Mouse (Mus musculus): ENCODE data around the gene Slc38a4. TPM values are rescaled to one million over a fixed set of nuclear protein-coding genes. Genes with fewer than 3 reads are reported as not detected.

The Slc38a4 gene
- polyA plus RNA-seq, 1 experiment from 2014 or later = 17.3 TPM

DNA sequence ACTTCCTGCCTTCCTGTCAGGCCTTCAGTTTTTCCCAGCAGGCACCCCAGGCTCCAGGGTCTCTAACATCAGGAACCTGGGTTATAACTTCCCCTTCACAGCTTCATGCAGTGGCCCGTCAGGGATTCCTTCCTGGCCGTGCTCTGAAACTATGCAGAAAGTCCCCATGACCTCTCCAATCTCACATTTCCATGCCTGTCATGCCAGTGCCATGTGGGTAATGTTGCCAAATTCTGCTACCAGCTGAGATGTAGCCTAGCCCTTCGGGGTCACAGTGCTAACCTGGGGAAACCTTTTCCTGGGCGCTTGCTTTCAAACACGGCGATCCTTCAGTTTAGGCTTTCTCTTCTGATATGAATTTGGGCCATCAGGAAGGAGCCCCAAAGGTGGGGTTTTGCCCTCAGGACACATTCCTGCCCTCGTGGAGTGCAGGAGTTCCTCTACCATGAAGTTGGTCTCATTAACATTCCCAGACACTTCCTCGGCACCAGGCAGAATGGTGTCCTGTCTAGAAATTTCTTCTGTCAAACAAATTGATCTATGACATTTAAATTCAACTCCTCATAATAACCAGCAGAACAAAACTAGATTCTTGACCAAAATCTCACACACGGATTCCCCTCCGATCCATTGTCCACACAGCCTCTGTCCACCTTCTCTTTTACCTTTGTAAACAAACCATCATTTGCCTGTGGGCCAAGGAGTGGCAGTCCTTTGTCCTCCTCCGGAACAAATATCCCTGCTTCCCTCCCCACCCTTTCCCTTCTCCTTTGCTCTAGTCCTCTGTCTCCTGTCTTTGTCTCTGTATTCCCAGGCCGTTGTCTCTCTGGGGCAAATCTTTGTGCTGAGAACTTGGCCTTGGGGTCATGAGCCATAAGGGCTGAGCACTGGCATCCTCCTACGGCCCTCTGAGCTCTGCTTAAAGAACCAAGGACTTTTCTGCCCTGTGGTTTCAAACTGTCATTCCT lies 17.4 kb upstream of the Slc38a4 start:
- no peak overlapping the region for H3K4me2 ChIP-seq (replicated peaks)
- H3K9ac ChIP-seq (replicated peaks) = no peak overlapping the region
- H3K27ac ChIP-seq (replicated peaks) = no peak overlapping the region
- H3K4me1 ChIP-seq = no peaks in the 10 kb centered on the region
- H3K36me3 ChIP-seq = no peaks in the 10 kb centered on the region
- H3K27me3 ChIP-seq = no peaks in the 10 kb centered on the region
- H3K9me3 ChIP-seq = no peaks in the 10 kb centered on the region
- no peak overlapping the region for H3K4me3 ChIP-seq
- ATAC-seq (ENCODE audit: low FRiP score, low read depth) = no peak
- WGBS = 70% methylated on average over 13 of the region's 13 CpGs

GRCm38 (mm10) chr15:97067340-97068136 lies 11.8 kb upstream of the Slc38a4 start:
- no peak overlapping the region for H3K4me3 ChIP-seq
- no peaks in the 10 kb centered on the region for H3K4me1 ChIP-seq
- H3K27ac ChIP-seq (replicated peaks) = no peak overlapping the region
- no peaks in the 10 kb centered on the region for H3K36me3 ChIP-seq
- H3K4me2 ChIP-seq (replicated peaks) = no peak overlapping the region
- 72% methylated on average over 8 of the region's 8 CpGs for WGBS
- H3K9me3 ChIP-seq = no peaks in the 10 kb centered on the region
- no peak overlapping the region for H3K9ac ChIP-seq (replicated peaks)
- no peaks in the 10 kb centered on the region for H3K27me3 ChIP-seq
- ATAC-seq (ENCODE audit: low FRiP score, low read depth) = no peak

- ATAC-seq (ENCODE audit: low FRiP score, low read depth) = no peak
- no peak overlapping the region for H3K9ac ChIP-seq (replicated peaks)
- no peak overlapping the region for H3K4me2 ChIP-seq (replicated peaks)
- H3K4me1 ChIP-seq = no peaks in the 10 kb centered on the region
- H3K4me3 ChIP-seq = no peak overlapping the region
- no peaks in the 10 kb centered on the region for H3K27me3 ChIP-seq
- no peak overlapping the region for H3K27ac ChIP-seq (replicated peaks)
- no peaks in the 10 kb centered on the region for H3K36me3 ChIP-seq
- 85% methylated on average over 5 of the region's 5 CpGs for WGBS
- no peaks in the 10 kb centered on the region for H3K9me3 ChIP-seq
Observed at GRCm38 (mm10) chr15:97066937-97067336, 11.2 kb upstream of the Slc38a4 start.

GRCm38 (mm10) chr15:97063211-97063610 lies 7.5 kb upstream of the Slc38a4 start:
- 92% methylated on average over 5 of the region's 5 CpGs for WGBS
- Histone ChIP-seq H3K4me1 (no peaks in the 10 kb centered on the region), H3K9ac (replicated peaks) (no peak overlapping the region), H3K4me2 (replicated peaks) (no peak overlapping the region), H3K9me3 (no peaks in the 10 kb centered on the region), H3K36me3 (no peaks in the 10 kb centered on the region), H3K27ac (replicated peaks) (no peak overlapping the region), H3K27me3 (no peaks in the 10 kb centered on the region), H3K4me3 (no peak overlapping the region)
- no peak for ATAC-seq (ENCODE audit: low FRiP score, low read depth)

- no peaks in the 10 kb centered on the region for H3K9me3 ChIP-seq
- no peaks in the 10 kb centered on the region for H3K36me3 ChIP-seq
- H3K4me3 ChIP-seq = no peak overlapping the region
- ATAC-seq (ENCODE audit: low FRiP score, low read depth) = no peak
- no peak overlapping the region for H3K27ac ChIP-seq (replicated peaks)
- no peaks in the 10 kb centered on the region for H3K4me1 ChIP-seq
- H3K27me3 ChIP-seq = peaks cover under 1% of the 10 kb centered on the region; the same call in 1 of the 2 replicates
- WGBS = 89% methylated on average over 8 of the region's 8 CpGs
- no peak overlapping the region for H3K4me2 ChIP-seq (replicated peaks)
- no peak overlapping the region for H3K9ac ChIP-seq (replicated peaks)
Observed at GRCm38 (mm10) chr15:97060973-97061372, 5.2 kb upstream of the Slc38a4 start.

- no peak for ATAC-seq (ENCODE audit: low FRiP score, low read depth)
- no peaks in the 10 kb centered on the region for H3K4me1 ChIP-seq
- H3K27me3 ChIP-seq = peaks cover 4% of the 10 kb centered on the region; the same call in 1 of the 2 replicates
- no peak overlapping the region for H3K27ac ChIP-seq (replicated peaks)
- 92% methylated on average over 6 of the region's 6 CpGs for whole genome bisulfite sequencing
- no peaks in the 10 kb centered on the region for H3K9me3 ChIP-seq
- no peak overlapping the region for H3K4me2 ChIP-seq (replicated peaks)
- no peaks in the 10 kb centered on the region for H3K36me3 ChIP-seq
- no peak overlapping the region for H3K4me3 ChIP-seq
- H3K9ac ChIP-seq (replicated peaks) = no peak overlapping the region
Observed at GRCm38 (mm10) chr15:97060571-97060970, 4.8 kb upstream of the Slc38a4 start.

DNA sequence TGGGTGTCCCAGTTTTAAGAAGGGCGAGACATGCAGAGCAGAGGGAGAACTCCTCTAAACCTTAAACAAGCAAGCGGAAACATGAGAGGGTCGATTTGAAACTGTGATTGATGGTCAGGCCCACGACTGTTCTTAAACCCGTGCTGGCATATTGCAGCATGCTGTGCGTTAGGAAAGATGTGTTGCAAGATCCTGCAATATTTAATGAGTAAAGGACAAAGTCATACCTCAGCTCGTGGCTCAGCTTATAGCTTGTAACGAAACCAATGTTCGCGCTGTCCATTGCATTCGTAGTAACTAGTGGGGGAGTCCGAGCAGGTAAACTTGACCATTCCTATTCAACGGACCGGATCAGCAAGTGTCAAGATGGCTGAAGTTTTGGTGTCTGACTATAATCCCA lies 4.3 kb upstream of the Slc38a4 start:
- Histone ChIP-seq H3K27me3 (peaks cover 9% of the 10 kb centered on the region; the same call in 1 of the 2 replicates), H3K4me3 (no peak overlapping the region), H3K9ac (replicated peaks) (no peak overlapping the region), H3K4me2 (replicated peaks) (no peak overlapping the region), H3K27ac (replicated peaks) (no peak overlapping the region), H3K9me3 (peaks cover under 1% of the 10 kb centered on the region; the same call in 1 of the 2 replicates), H3K36me3 (no peaks in the 10 kb centered on the region), H3K4me1 (no peaks in the 10 kb centered on the region)
- WGBS = 91% methylated on average over 14 of the region's 14 CpGs
- no peak for ATAC-seq (ENCODE audit: low FRiP score, low read depth)

DNA sequence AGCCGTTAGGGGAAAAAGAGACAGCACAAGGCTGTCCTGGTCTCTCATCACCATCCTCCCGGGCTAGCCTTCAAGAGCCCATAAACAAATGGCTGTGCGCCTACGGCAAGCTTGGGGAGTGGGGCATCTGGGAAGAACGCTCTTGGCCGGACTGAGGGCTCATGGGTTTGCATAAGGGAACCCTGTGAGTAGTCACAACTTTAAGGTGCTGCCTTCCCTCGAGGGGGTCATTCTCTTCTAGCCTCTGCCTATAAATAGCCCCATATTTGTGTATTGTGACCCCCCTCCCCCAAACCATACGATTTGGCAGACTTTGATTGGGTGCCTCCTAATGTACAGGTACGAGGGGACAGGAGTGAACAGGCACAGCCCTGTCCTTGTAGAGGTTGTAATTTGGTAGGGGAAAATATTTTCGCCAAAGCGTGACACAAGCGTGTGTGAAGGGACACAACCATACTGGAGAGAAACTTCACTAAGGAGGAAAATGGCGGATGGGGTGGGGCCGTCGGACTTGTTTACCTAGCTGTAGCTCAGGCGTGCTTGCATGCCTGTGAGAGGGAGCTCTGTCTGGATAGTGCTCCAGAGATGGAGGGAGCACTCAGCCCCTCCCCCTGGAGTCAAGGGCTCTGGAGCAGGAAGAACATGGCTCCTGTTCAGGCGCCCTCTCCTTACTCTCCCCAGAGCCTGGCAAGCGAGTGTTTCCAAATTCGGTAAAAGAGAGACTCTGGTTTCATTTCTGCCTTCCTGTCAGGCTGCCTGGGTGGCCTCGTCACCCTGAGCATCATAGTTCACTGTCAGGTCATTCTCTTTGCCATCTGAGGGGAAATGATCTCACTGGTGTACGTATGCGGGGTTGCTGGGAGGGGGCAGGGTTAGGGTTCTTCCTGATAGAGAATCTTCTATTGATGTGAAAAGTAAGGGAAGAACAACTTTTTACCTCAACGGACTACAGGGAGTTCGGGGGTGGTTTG lies 3.6 kb upstream of the Slc38a4 start:
- H3K27me3 ChIP-seq = peaks cover 16% of the 10 kb centered on the region; the same call in 1 of the 2 replicates
- no peak overlapping the region for H3K4me3 ChIP-seq
- no peaks in the 10 kb centered on the region for H3K36me3 ChIP-seq
- peaks cover 8% of the 10 kb centered on the region; the same call in 1 of the 2 replicates for H3K9me3 ChIP-seq
- H3K4me1 ChIP-seq = no peaks in the 10 kb centered on the region
- H3K9ac ChIP-seq (replicated peaks) = no peak overlapping the region
- no peak overlapping the region for H3K4me2 ChIP-seq (replicated peaks)
- WGBS = 88% methylated on average over 24 of the region's 24 CpGs
- no peak for ATAC-seq (ENCODE audit: low FRiP score, low read depth)
- H3K27ac ChIP-seq (replicated peaks) = no peak overlapping the region

GRCm38 (mm10) chr15:97054767-97055489 lies 828 bp downstream of the Slc38a4 start:
- no peak for ATAC-seq (ENCODE audit: low FRiP score, low read depth)
- H3K4me1 ChIP-seq = no peaks in the 10 kb centered on the region
- WGBS = 50% methylated on average over 31 of the region's 31 CpGs
- no peak overlapping the region for H3K27ac ChIP-seq (replicated peaks)
- H3K9me3 ChIP-seq = peaks cover 10% of the 10 kb centered on the region; the same call in 1 of the 2 replicates
- no peaks in the 10 kb centered on the region for H3K36me3 ChIP-seq
- H3K4me2 ChIP-seq (replicated peaks) = peak overlapping the region; percentile 49
- H3K4me3 ChIP-seq = peak overlapping the region; percentile 34
- H3K27me3 ChIP-seq = peaks cover 17% of the 10 kb centered on the region; the same call in 1 of the 2 replicates
- no peak overlapping the region; the same call in 1 of the 2 replicates for H3K9ac ChIP-seq (replicated peaks)

DNA sequence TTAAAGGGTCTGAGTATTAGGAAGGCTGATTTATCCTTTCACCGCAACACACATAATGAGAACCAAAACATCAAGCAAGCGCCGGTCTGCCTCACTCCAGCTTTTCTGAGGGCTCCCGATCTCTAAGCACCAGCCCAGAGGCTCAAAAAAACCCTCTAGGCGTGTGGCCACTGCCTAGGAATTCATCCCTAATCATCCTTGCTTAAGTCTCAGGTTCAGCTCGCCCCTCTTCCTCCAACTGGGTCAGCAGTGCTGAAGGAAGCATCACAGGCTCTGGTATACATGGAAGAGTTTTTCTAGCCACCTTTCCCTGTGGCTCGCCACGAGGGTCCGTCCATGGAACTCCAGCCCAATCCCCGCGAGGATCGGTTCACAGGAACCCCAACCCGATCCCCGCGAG lies 1.6 kb downstream of the Slc38a4 start:
- H3K36me3 ChIP-seq = no peaks in the 10 kb centered on the region
- no peaks in the 10 kb centered on the region for H3K4me1 ChIP-seq
- peak overlapping the region; percentile 49 for H3K4me2 ChIP-seq (replicated peaks)
- no peak overlapping the region; the same call in 1 of the 2 replicates for H3K9ac ChIP-seq (replicated peaks)
- no peak overlapping the region for H3K27ac ChIP-seq (replicated peaks)
- H3K4me3 ChIP-seq = peak overlapping the region; percentile 34
- H3K27me3 ChIP-seq = peaks cover 17% of the 10 kb centered on the region; the same call in 1 of the 2 replicates
- no peak for ATAC-seq (ENCODE audit: low FRiP score, low read depth)
- peaks cover 10% of the 10 kb centered on the region; the same call in 1 of the 2 replicates for H3K9me3 ChIP-seq
- WGBS = 54% methylated on average over 15 of the region's 15 CpGs
